Mouse (Mus musculus) limb, embryonic 12.5 days (tissue): ENCODE data around the gene Fkbp15. TPM values are rescaled to one million over a fixed set of nuclear protein-coding genes. Genes with fewer than 3 reads are reported as not detected.

Experiments
- ATAC-seq: fragments of 200-750 bp; cut with Nextera tagmentation; 2 replicates; pipeline ENCODE4 v1.8.0; 2017; ENCODE audit warnings: low read depth, moderate TSS enrichment; ENCODE audit not compliant: insufficient number of reproducible peaks, insufficient read depth, low FRiP score, low TSS enrichment
- H3K27ac ChIP-seq: fragments of 300-500 bp; sonication (generic); 2 replicates; pipeline ENCODE4 v1.5.1; 2016; ENCODE audit warnings: mild to moderate bottlenecking, moderate library complexity
- H3K27me3 ChIP-seq: fragments of 300-500 bp; sonication (generic); 2 replicates; pipeline ENCODE4 v1.6.1; 2016; ENCODE audit warnings: mild to moderate bottlenecking, moderate library complexity
- H3K36me3 ChIP-seq: fragments of 300-500 bp; sonication (generic); 2 replicates; pipeline ENCODE4 v1.6.1; 2016; ENCODE audit warnings: mild to moderate bottlenecking, moderate library complexity
- H3K4me1 ChIP-seq: fragments of 300-500 bp; sonication (generic); replicated peaks from 2 replicates; pipeline ENCODE4 v1.6.1; 2016
- H3K4me2 ChIP-seq: fragments of 300-500 bp; sonication (generic); 2 replicates; pipeline ENCODE4 v1.6.1; 2016; ENCODE audit warnings: mild to moderate bottlenecking, moderate library complexity
- H3K4me3 ChIP-seq: fragments of 300-500 bp; sonication (generic); replicated peaks from 2 replicates; pipeline ENCODE4 v1.5.1; 2016; ENCODE audit warnings: mild to moderate bottlenecking
- H3K9ac ChIP-seq: fragments of 300-500 bp; sonication (generic); replicated peaks from 2 replicates; pipeline ENCODE4 v1.6.1; 2016; ENCODE audit warnings: mild to moderate bottlenecking, moderate library complexity
- H3K9me3 ChIP-seq: fragments of 300-500 bp; sonication (generic); 2 replicates; pipeline ENCODE4 v1.6.1; 2016; ENCODE audit warnings: mild to moderate bottlenecking, moderate library complexity
- WGBS: fragments of 180-500 bp; shearing (Covaris S2); methylation state at CpG from one replicate; pipeline ENCODE4 v1.1.7; 2016; 5-methylcytosine and 5-hydroxymethylcytosine counted together
- polyA plus RNA-seq: library from polyadenylated mRNA; unstranded; fragments of >200 nt; fragmentation: Nextera tagmentation; extraction: Ambion mirVana; gene quantifications from 2 replicates; pipeline ENCODE4 v1.2.1, GENCODE M21; 2016

Gene Fkbp15
- polyA plus RNA-seq, 1 experiment from 2014 or later, result 23.2 TPM

DNA sequence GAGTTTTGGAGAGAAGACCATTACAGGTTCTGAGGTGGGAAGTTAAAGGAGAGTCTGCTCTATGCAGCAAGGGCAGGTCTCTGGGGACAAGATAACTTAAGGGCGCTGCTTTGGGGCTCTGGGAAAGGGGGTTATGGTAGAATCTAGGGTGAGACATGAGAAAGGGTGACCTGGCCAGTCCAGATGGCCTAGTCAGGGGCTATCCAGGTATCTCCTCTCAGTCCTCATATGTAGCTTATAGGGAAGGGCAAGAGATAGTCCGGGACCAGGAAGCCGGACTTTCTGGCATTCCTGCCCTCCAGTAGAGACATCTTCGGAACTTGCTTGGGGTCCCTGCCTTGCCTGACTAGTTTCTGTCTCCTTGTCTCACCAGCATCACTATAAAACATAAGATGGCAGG is 108.6 kb downstream of the Fkbp15 start:
- H3K4me1 ChIP-seq, result no peaks in the 10 kb centered on the region
- H3K4me3 ChIP-seq, result no peak overlapping the region
- H3K9me3 ChIP-seq, result 0 out of 2 replicates have a peak, but pooled peaks cover 3% of the 10 kb centered on the region
- H3K36me3 ChIP-seq, result no peaks in the 10 kb centered on the region
- no peaks in the 10 kb centered on the region for H3K27me3 ChIP-seq
- 91% methylated on average over 4 of the region's 4 CpGs for WGBS
- no peak for ATAC-seq
- H3K9ac ChIP-seq, result no peak overlapping the region
- H3K4me2 ChIP-seq, result no peak overlapping the region
- H3K27ac ChIP-seq, result no peak overlapping the region

DNA sequence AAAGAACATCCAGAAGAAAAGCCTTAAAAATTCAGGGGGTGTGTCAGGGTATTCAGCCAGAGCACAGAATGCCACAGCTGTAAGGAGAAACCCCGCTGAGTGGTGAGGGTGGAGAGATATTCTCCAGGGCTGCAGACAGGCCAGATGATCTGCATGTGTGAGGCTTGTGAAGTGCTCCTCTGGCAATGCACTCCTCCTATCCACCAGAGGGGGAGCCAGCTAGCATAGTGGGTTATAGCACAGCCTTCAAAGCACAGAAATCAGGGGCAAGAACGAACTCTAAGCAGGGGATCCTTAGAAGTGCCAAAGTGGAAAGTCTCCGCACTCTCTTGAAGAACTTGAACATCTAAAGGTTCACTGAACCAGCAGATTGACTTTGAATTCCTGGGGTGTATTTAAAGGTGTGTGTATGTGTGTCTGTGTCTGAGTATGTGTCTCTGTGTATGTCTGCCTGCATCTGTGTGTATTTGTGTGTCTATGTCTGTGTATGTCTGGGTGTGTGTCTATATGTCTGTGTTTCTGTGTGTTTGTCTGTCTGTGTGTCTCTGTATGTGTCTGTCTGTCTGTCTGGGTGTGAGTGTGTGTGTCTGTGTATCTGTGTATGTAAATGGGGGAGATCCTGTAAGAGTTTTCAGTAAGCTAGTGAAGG is 109.3 kb downstream of the Fkbp15 start:
- Histone ChIP-seq H3K4me2 (no peak overlapping the region), H3K27me3 (no peaks in the 10 kb centered on the region), H3K36me3 (no peaks in the 10 kb centered on the region), H3K9me3 (0 out of 2 replicates have a peak, but pooled peaks cover 3% of the 10 kb centered on the region), H3K9ac (no peak overlapping the region), H3K4me3 (no peak overlapping the region), H3K27ac (no peak overlapping the region), H3K4me1 (no peaks in the 10 kb centered on the region)
- 46% methylated on average over 3 of the region's 3 CpGs for WGBS
- ATAC-seq, result no peak

Other genes starting within 250 kb of the Fkbp15 start
- not detected in 2 replicates for gene Mup21, start 209.7 kb downstream of the Fkbp15 start, polyA plus RNA-seq
- gene Zfp37, start 129.5 kb downstream of the Fkbp15 start, polyA plus RNA-seq, result 15.5 and 21.8 TPM in 2 replicates
- gene Slc31a2, start 98.0 kb downstream of the Fkbp15 start, polyA plus RNA-seq, result 11.7 and 14.0 TPM in 2 replicates
- 42.8 and 48.6 TPM in 2 replicates for gene Slc31a1, start 179 bp upstream of the Fkbp15 start, polyA plus RNA-seq
- gene Cdc26, start 48.1 kb upstream of the Fkbp15 start, polyA plus RNA-seq, result 208 and 226 TPM in 2 replicates
- gene Prpf4, start 48.2 kb upstream of the Fkbp15 start, polyA plus RNA-seq, result 31.8 and 33.3 TPM in 2 replicates
- gene Rnf183, start 74.7 kb upstream of the Fkbp15 start, polyA plus RNA-seq, result not detected in 2 replicates
- 9.6 and 11.1 TPM in 2 replicates for gene Wdr31, start 110.3 kb upstream of the Fkbp15 start, polyA plus RNA-seq
- gene Bspry, start 119.5 kb upstream of the Fkbp15 start, polyA plus RNA-seq, result 1.1 and 1.5 TPM in 2 replicates
- 13.2 and 13.4 TPM in 2 replicates for gene Hdhd3, start 142.9 kb upstream of the Fkbp15 start, polyA plus RNA-seq
- 75.9 and 80.4 TPM in 2 replicates for gene Alad, start 159.4 kb upstream of the Fkbp15 start, polyA plus RNA-seq
- 95.3 and 96.9 TPM in 2 replicates for gene Pole3, start 164.5 kb upstream of the Fkbp15 start, polyA plus RNA-seq
- 0.73 and 0.93 TPM in 2 replicates for gene 4933430I17Rik, start 164.8 kb upstream of the Fkbp15 start, polyA plus RNA-seq
- gene Rgs3, start 199.3 kb upstream of the Fkbp15 start, polyA plus RNA-seq, result 38.7 and 43.3 TPM in 2 replicates